Mouse (Mus musculus): ENCODE measurements around the gene Sae1. TPM values are rescaled to one million over a fixed set of nuclear protein-coding genes. Genes with fewer than 3 reads are reported as not detected.
A peak's percentile ranks its signal among the peaks of the same experiment; 100 is the strongest.

The Sae1 gene
- polyA plus RNA-seq, 1 experiment from 2014 or later, result 222 TPM

DNA sequence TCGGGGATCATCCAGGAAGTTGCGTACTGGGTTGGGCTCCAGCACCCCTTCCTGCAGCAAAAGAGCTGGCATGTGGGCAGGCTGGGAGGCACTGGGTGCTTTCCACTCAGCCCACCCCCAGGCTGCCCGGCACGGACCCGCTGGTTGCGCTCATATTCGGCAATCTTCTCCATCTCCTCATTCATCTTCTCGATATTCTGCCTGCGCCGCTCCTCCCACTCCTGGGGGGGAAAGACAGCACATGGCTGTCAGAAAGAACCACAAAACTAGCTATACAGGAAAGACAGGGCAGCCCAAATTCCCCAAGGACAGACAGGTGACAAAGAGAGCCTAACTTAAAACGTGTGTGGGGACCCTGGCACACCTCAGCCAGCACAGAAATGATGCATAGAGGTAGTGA is 106.9 kb downstream of the Sae1 start:
- Histone ChIP-seq H3K9ac (ENCODE audit: low read depth, low read length) (no peak overlapping the region), H3K4me2 (no peak overlapping the region), H3K36me3 (ENCODE audit: control insufficient read depth, insufficient read depth, low read length) (peaks cover 23% of the 10 kb centered on the region), H3K4me1 (ENCODE audit: control insufficient read depth, insufficient read depth, low read length) (no peaks in the 10 kb centered on the region), H3K4me3 (ENCODE audit: low read depth, low read length) (no peak overlapping the region), H3K9me3 (replicated peaks; ENCODE audit: control insufficient read depth, low read length) (no peaks in the 10 kb centered on the region), H3K27ac (ENCODE audit: low read depth, low read length) (no peak overlapping the region), H3K27me3 (ENCODE audit: control insufficient read depth, insufficient read depth, low read length) (no peaks in the 10 kb centered on the region)
- no peak for ATAC-seq (replicated peaks; ENCODE audit: insufficient number of reproducible peaks, low FRiP score, low TSS enrichment)
- WGBS (ENCODE audit: insufficient replicate concordance), result 91% methylated on average over 11 of the region's 11 CpGs

DNA sequence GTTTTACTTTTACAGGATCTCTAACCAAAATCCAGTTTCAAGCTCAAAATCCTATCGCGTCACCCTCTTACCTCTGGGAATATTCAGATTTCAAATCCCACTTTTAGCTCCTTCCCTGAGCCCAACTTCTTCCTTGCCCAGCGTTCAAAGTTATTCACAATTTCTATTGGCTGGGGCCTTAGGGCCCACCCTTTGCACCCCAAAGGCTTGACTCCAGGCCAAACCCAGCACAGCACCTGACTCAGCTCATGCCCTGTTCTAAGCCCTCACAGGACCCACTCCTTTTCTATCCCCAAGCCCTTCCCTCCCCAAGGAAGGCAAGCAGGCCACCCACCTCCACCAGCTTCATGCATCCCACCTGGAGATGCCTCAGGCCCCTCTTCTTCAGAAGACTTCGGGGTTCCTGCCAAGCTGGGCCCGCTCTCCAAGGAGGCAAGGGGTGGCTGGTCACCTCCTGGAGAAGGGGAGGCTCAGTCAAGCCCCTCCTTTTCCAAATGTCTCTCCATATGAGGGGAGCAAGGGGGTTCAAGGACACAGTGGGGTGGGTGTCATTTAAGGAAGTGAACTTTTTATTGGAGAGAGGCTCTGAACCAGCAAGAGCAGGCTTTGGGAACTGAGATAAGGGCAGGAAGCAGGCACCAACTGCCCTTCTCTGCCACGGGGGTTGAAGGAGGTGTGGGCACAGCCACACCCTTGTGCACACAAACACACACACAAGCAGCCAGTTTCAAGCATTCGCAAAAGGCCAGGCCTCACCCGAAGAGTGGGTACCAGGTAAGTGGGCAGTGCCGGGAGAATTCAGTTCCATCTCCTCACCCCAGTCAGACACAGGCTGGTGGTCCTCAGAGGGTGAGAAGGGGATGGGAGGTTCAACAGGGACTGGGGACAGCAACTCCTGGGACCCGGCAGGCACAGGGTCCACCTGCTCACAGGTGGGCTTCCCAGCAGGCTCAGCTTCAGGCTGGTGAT is 112.4 kb downstream of the Sae1 start:
- no peak overlapping the region; the same call in 1 of the 2 replicates for H3K4me3 ChIP-seq (ENCODE audit: low read depth, low read length)
- no peaks in the 10 kb centered on the region for H3K27me3 ChIP-seq (ENCODE audit: control insufficient read depth, insufficient read depth, low read length)
- ATAC-seq (replicated peaks; ENCODE audit: insufficient number of reproducible peaks, low FRiP score, low TSS enrichment), result no peak
- H3K4me1 ChIP-seq (ENCODE audit: control insufficient read depth, insufficient read depth, low read length), result peaks cover 22% of the 10 kb centered on the region
- H3K9me3 ChIP-seq (replicated peaks; ENCODE audit: control insufficient read depth, low read length), result no peaks in the 10 kb centered on the region
- H3K4me2 ChIP-seq, result peak overlapping the region; percentile 96; the same call in 1 of the 2 replicates
- H3K36me3 ChIP-seq (ENCODE audit: control insufficient read depth, insufficient read depth, low read length), result peaks cover 16% of the 10 kb centered on the region
- H3K9ac ChIP-seq (ENCODE audit: low read depth, low read length), result no peak overlapping the region
- no peak overlapping the region for H3K27ac ChIP-seq (ENCODE audit: low read depth, low read length)
- WGBS (ENCODE audit: insufficient replicate concordance), result 80% methylated on average over 10 of the region's 10 CpGs

DNA sequence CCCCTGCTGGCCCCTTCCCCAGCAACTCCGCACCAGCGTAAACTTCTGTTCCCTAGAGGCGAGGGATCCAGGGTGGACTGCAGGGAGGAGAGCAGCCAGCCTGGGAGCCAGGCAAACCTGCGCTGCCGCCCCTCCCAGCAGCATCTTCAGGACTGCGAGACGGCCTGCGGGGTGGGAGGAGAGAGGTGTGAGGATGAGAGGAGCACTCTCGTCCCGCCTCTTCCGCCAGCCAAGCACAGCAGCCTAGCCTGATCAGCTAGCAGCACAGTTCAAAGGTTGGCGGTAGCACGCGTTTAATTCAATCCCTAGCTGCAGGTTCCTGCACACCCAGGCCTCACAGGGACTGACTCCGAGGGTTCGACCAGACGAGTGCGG is 113.9 kb downstream of the Sae1 start:
- peaks cover 22% of the 10 kb centered on the region for H3K4me1 ChIP-seq (ENCODE audit: control insufficient read depth, insufficient read depth, low read length)
- H3K9me3 ChIP-seq (replicated peaks; ENCODE audit: control insufficient read depth, low read length), result no peaks in the 10 kb centered on the region
- ATAC-seq (replicated peaks; ENCODE audit: insufficient number of reproducible peaks, low FRiP score, low TSS enrichment), result peak; percentile 73
- H3K27ac ChIP-seq (ENCODE audit: low read depth, low read length), result peak overlapping the region; percentile 86
- H3K36me3 ChIP-seq (ENCODE audit: control insufficient read depth, insufficient read depth, low read length), result peaks cover 16% of the 10 kb centered on the region
- no peaks in the 10 kb centered on the region for H3K27me3 ChIP-seq (ENCODE audit: control insufficient read depth, insufficient read depth, low read length)
- peak overlapping the region; percentile 88 for H3K9ac ChIP-seq (ENCODE audit: low read depth, low read length)
- peak overlapping the region; percentile 83 for H3K4me3 ChIP-seq (ENCODE audit: low read depth, low read length)
- H3K4me2 ChIP-seq, result peak overlapping the region; percentile 96
- WGBS (ENCODE audit: insufficient replicate concordance), result under 1% methylated on average over 18 of the region's 18 CpGs

DNA sequence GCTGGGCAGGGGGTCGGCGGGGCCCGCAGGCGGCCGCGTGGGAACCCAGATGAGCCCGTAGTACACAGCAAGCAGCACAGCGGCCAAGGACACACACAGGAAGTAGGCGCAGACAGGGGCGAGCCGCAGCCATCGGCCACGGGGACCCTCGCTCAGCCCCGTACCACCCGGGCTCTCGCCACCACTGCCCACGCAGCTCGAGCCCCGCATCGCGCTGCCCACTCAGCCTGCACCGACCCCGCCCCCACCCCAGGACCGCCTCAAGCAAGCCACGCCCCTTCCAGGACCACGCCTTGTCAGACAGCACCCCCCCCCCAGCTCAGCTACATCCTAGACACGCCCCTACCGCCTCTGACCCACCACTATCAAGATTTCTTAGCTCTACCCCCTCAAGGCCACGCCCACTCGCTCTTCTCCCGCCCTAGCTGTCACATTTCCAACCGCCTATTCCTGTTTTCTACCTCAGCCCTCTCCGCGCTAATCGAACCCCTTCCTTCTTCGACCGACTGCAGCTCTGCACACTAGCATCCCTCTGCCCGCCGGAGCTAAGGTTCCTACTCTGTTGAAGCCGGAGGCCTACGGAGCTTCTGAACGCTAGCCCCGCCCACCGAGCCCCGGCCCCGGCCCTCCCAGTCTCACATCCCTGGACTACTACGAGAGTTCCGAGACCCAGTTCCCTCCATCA is 114.4 kb downstream of the Sae1 start, which contains the start of gene Inafm1:
Inafm1 (minus strand) TSS at position 537 of the 685 bp plus-strand sequence.
- H3K9ac ChIP-seq (ENCODE audit: low read depth, low read length), result peak within 1 kb of the TSS; percentile 88
- H3K4me2 ChIP-seq, result peak within 1 kb of the TSS; percentile 96
- WGBS (ENCODE audit: insufficient replicate concordance), result 2% methylated on average over 36 of the region's 49 CpGs
- H3K27ac ChIP-seq (ENCODE audit: low read depth, low read length), result peak within 1 kb of the TSS; percentile 94
- no peaks in the 10 kb centered on the region for H3K27me3 ChIP-seq (ENCODE audit: control insufficient read depth, insufficient read depth, low read length)
- H3K4me1 ChIP-seq (ENCODE audit: control insufficient read depth, insufficient read depth, low read length), result peaks cover 22% of the 10 kb centered on the region
- H3K9me3 ChIP-seq (replicated peaks; ENCODE audit: control insufficient read depth, low read length), result no peaks in the 10 kb centered on the region
- peak; percentile 85 for ATAC-seq (replicated peaks; ENCODE audit: insufficient number of reproducible peaks, low FRiP score, low TSS enrichment)
- H3K4me3 ChIP-seq (ENCODE audit: low read depth, low read length), result peak within 1 kb of the TSS; percentile 83
- H3K36me3 ChIP-seq (ENCODE audit: control insufficient read depth, insufficient read depth, low read length), result peaks cover 16% of the 10 kb centered on the region

DNA sequence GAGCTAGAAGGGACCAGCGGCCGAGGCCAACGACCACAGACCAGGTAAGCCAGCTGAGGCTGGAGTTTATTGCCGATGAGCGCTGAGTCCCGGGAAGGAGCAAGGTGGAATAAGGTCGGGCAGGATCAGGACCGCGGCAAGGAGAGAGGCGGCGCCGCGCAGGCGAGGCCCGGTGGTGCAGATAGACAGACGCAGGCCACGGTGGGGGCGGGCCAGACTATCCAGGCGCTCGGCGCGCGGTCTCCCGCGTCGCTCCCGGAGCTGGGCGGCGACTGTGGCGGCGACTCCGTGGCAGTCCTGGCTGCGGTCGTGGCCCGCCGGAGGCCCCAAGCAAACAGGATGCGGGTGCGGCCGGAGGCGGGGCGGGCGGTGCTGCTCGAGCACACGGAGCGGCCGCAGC is 114.9 kb downstream of the Sae1 start:
- Histone ChIP-seq H3K27me3 (ENCODE audit: control insufficient read depth, insufficient read depth, low read length) (no peaks in the 10 kb centered on the region), H3K9me3 (replicated peaks; ENCODE audit: control insufficient read depth, low read length) (no peaks in the 10 kb centered on the region), H3K4me1 (ENCODE audit: control insufficient read depth, insufficient read depth, low read length) (peaks cover 22% of the 10 kb centered on the region), H3K4me2 (peak overlapping the region; percentile 96), H3K9ac (ENCODE audit: low read depth, low read length) (peak overlapping the region; percentile 88), H3K4me3 (ENCODE audit: low read depth, low read length) (peak overlapping the region; percentile 83), H3K27ac (ENCODE audit: low read depth, low read length) (peak overlapping the region; percentile 94), H3K36me3 (ENCODE audit: control insufficient read depth, insufficient read depth, low read length) (peaks cover 12% of the 10 kb centered on the region)
- 0% methylated on average over 25 of the region's 46 CpGs for WGBS (ENCODE audit: insufficient replicate concordance)
- ATAC-seq (replicated peaks; ENCODE audit: insufficient number of reproducible peaks, low FRiP score, low TSS enrichment), result peak; percentile 79

DNA sequence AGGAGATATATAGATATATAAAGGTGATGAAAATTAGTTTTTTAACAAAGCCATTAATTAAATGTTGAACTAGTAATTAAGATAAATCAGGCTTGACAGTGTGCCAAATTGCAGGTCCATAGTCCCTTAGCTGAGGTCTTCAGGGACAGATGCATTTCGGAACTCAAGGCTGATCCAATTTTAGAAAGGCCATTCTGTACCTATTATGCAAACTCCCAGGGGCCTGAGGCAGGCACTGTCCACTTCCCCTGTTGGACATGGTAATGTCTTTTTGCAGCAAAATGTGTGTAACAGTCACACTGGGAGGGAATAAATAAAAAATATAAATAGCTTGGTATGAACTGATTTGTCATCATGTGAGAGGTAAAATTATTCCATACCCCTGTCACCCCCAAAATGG is 116.5 kb downstream of the Sae1 start:
- H3K27me3 ChIP-seq (ENCODE audit: control insufficient read depth, insufficient read depth, low read length), result no peaks in the 10 kb centered on the region
- H3K9me3 ChIP-seq (replicated peaks; ENCODE audit: control insufficient read depth, low read length), result no peaks in the 10 kb centered on the region
- peaks cover 22% of the 10 kb centered on the region for H3K4me1 ChIP-seq (ENCODE audit: control insufficient read depth, insufficient read depth, low read length)
- no peak for ATAC-seq (replicated peaks; ENCODE audit: insufficient number of reproducible peaks, low FRiP score, low TSS enrichment)
- no peak overlapping the region for H3K27ac ChIP-seq (ENCODE audit: low read depth, low read length)
- H3K4me3 ChIP-seq (ENCODE audit: low read depth, low read length), result no peak overlapping the region
- H3K4me2 ChIP-seq, result no peak overlapping the region
- 78% methylated on average over 1 of the region's 1 CpGs for WGBS (ENCODE audit: insufficient replicate concordance)
- peaks cover 12% of the 10 kb centered on the region for H3K36me3 ChIP-seq (ENCODE audit: control insufficient read depth, insufficient read depth, low read length)
- H3K9ac ChIP-seq (ENCODE audit: low read depth, low read length), result no peak overlapping the region

Other genes with a start within 250 kb of the Sae1 start
- 19.7 and 22.8 TPM in 2 replicates for gene Meis3, start 212.7 kb downstream of the Sae1 start, polyA plus RNA-seq (2014; fragmentation: Nextera tagmentation; extraction: Ambion mirVana)
- 7.4 and 7.8 TPM in 2 replicates for gene Dhx34, start 165.8 kb downstream of the Sae1 start, polyA plus RNA-seq (2014; fragmentation: Nextera tagmentation; extraction: Ambion mirVana)
- gene C5ar2, start 143.7 kb downstream of the Sae1 start, polyA plus RNA-seq (2014; fragmentation: Nextera tagmentation; extraction: Ambion mirVana), result 0.21 and 0.34 TPM in 2 replicates
- gene C5ar1, start 128.3 kb downstream of the Sae1 start, polyA plus RNA-seq (2014; fragmentation: Nextera tagmentation; extraction: Ambion mirVana), result 0.74 and 1.5 TPM in 2 replicates
- gene Inafm1, start 114.2 kb downstream of the Sae1 start, polyA plus RNA-seq (2014; fragmentation: Nextera tagmentation; extraction: Ambion mirVana), result 6.6 and 6.7 TPM in 2 replicates
- gene Ccdc9, start 101.0 kb downstream of the Sae1 start, polyA plus RNA-seq (2014; fragmentation: Nextera tagmentation; extraction: Ambion mirVana), result 11.3 and 16.4 TPM in 2 replicates
- gene Bbc3, start 79.4 kb downstream of the Sae1 start, polyA plus RNA-seq (2014; fragmentation: Nextera tagmentation; extraction: Ambion mirVana), result 3.7 and 6.0 TPM in 2 replicates
- 9.4 and 12.8 TPM in 2 replicates for gene Zc3h4, start 13.1 kb upstream of the Sae1 start, polyA plus RNA-seq (2014; fragmentation: Nextera tagmentation; extraction: Ambion mirVana)
- gene Tmem160, start 65.0 kb upstream of the Sae1 start, polyA plus RNA-seq (2014; fragmentation: Nextera tagmentation; extraction: Ambion mirVana), result 69.4 and 78.6 TPM in 2 replicates
- gene Npas1, start 89.9 kb upstream of the Sae1 start, polyA plus RNA-seq (2014; fragmentation: Nextera tagmentation; extraction: Ambion mirVana), result 0.23 TPM in 1 of 2 replicates, not detected in the other
- 15.9 and 17.2 TPM in 2 replicates for gene Arhgap35, start 227.2 kb upstream of the Sae1 start, polyA plus RNA-seq (2014; fragmentation: Nextera tagmentation; extraction: Ambion mirVana)